Mouse (Mus musculus) neural tube, embryonic 11.5 days (tissue): ENCODE measurements at regions not wholly inside any gene's neighbourhood (a gene's known extent, or its start where the extent isn't known, plus 50 kb on each side); places are given as distances from the start of the nearest gene placed in this dataset.

Experiments used
- ATAC-seq: fragments of 200-750 bp; cut with Nextera tagmentation; 2 replicates; pipeline ENCODE4 v1.8.0; 2017; ENCODE audit warnings: moderate number of reproducible peaks, mild to moderate bottlenecking, moderate TSS enrichment, moderate library complexity; ENCODE audit not compliant: insufficient read depth, low FRiP score, low TSS enrichment
- DNase-seq: peaks from one replicate; pipeline ENCODE4 v3.0.0-alpha.2; 2015; ENCODE audit warnings: low spot score
- H3K27ac ChIP-seq: fragments of 300-500 bp; sonication (generic); 2 replicates; pipeline ENCODE4 v1.5.1; 2014; ENCODE audit warnings: low read depth, mild to moderate bottlenecking, low read length
- H3K27me3 ChIP-seq: fragments of 300-500 bp; sonication (generic); 2 replicates; pipeline ENCODE4 v1.6.1; 2014; ENCODE audit warnings: mild to moderate bottlenecking, low read length, mixed read lengths; ENCODE audit not compliant: control insufficient read depth, insufficient read depth
- H3K36me3 ChIP-seq: fragments of 300-500 bp; sonication (generic); 2 replicates; pipeline ENCODE4 v1.6.1; 2014; ENCODE audit warnings: mild to moderate bottlenecking, low read length, moderate library complexity, mixed read lengths; ENCODE audit not compliant: control insufficient read depth, insufficient read depth
- H3K4me1 ChIP-seq: fragments of 300-500 bp; sonication (generic); 2 replicates; pipeline ENCODE4 v1.6.1; 2014; ENCODE audit warnings: low read length, mixed read lengths; ENCODE audit not compliant: control insufficient read depth, insufficient read depth
- H3K4me2 ChIP-seq: fragments of 300-500 bp; sonication (generic); 2 replicates; pipeline ENCODE4 v1.6.1; 2014; ENCODE audit warnings: low read depth, mild to moderate bottlenecking, moderate library complexity
- H3K4me3 ChIP-seq: fragments of 300-500 bp; sonication (generic); 2 replicates; pipeline ENCODE4 v1.5.1; 2014; ENCODE audit warnings: low read depth, low read length
- H3K9ac ChIP-seq: fragments of 300-500 bp; sonication (generic); 2 replicates; pipeline ENCODE4 v1.6.1; 2014; ENCODE audit warnings: mild to moderate bottlenecking, low read length
- H3K9me3 ChIP-seq: fragments of 300-500 bp; sonication (generic); 2 replicates; pipeline ENCODE4 v1.6.1; 2016; ENCODE audit warnings: low read length; ENCODE audit not compliant: control insufficient read depth
- WGBS: fragments of 180-500 bp; shearing (Covaris S2); extraction: QIAGEN DNeasy Blood & Tissue Kit; methylation state at CpG from one replicate; pipeline ENCODE4 v1.1.7; 2014; 5-methylcytosine and 5-hydroxymethylcytosine counted together

- Histone ChIP-seq H3K27me3 (no peaks in the 10 kb centered on the region), H3K4me3 (peak overlapping the region; percentile 24), H3K9me3 (no peaks in the 10 kb centered on the region), H3K36me3 (no peaks in the 10 kb centered on the region), H3K4me2 (peak overlapping the region; percentile 64), H3K4me1 (peaks cover 7% of the 10 kb centered on the region; the same call in 1 of the 2 replicates), H3K9ac (no peak overlapping the region), H3K27ac (no peak overlapping the region)
- DNase-seq (no peak), ATAC-seq (peak; percentile 45)
- WGBS = 3% methylated on average over 5 of the region's 5 CpGs
Measured at GRCm38 (mm10) chr7:115217255-115217654, 473.8 kb downstream of the Insc start.

- 47% methylated on average over 6 of the region's 6 CpGs for WGBS
- ATAC-seq (no peak), DNase-seq (no peak)
- peaks cover 7% of the 10 kb centered on the region; the same call in 1 of the 2 replicates for H3K4me1 ChIP-seq
- no peak overlapping the region for H3K4me2 ChIP-seq
- no peaks in the 10 kb centered on the region for H3K9me3 ChIP-seq
- no peaks in the 10 kb centered on the region for H3K36me3 ChIP-seq
- H3K27ac ChIP-seq = no peak overlapping the region
- H3K9ac ChIP-seq = no peak overlapping the region
- H3K27me3 ChIP-seq = no peaks in the 10 kb centered on the region
- H3K4me3 ChIP-seq = no peak overlapping the region
Measured at GRCm38 (mm10) chr7:115217712-115218111, 474.2 kb downstream of the Insc start.

DNA sequence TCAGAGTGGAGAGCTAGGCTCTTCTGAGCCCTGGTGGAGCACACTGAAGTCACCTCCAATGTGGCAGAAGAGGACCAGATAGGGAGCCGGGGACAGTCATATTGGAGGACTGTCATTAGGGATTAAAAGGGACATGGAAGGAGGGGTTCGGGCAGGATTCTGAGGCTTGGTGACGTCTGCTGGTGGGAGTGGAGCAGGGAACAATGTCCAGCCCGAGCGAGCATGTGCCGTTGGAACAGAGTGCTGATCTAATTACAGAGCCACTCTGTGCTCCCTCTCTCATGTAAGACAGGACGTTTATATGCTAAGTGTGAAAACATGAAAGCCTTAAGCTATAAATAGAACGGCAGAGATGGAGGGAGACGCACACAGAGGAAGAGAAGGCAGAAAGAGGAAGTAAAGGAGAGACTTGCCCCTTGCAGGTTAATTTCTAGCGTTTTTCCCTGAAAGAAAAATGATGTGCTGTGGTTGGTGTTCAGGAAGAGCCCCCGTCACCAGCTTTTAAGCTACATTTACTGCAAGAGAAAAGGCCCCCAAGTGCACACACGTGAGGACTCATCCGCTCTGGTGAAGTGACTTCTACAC, 475.2 kb downstream of the Insc start:
- Histone ChIP-seq H3K36me3 (no peaks in the 10 kb centered on the region), H3K9ac (no peak overlapping the region; the same call in 1 of the 2 replicates), H3K9me3 (no peaks in the 10 kb centered on the region), H3K4me2 (no peak overlapping the region), H3K4me3 (no peak overlapping the region), H3K4me1 (peaks cover 7% of the 10 kb centered on the region; the same call in 1 of the 2 replicates), H3K27ac (no peak overlapping the region), H3K27me3 (no peaks in the 10 kb centered on the region)
- no peak for ATAC-seq
- 41% methylated on average over 13 of the region's 13 CpGs for WGBS
- DNase-seq = no peak

DNA sequence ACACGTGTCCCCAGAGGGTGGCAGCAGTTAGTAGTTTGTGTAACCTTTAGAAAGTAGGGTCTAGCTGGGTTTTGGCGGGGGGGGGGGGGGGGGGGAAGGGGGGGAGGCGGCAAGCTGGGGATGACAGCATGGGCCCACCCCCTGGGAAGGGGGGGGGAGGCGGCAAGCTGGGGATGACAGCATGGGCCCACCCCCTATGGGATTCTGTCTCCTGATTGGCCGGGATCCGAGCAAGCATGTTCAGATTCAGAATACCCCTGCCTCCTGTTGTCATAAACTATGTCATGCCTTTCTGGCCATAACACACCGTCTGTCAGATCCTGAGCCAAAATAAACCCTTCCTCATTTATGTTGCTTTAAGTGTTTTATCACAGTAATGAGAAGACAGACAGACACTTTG, 479.1 kb downstream of the Insc start:
- Histone ChIP-seq H3K9ac (no peak overlapping the region), H3K27ac (no peak overlapping the region), H3K4me2 (no peak overlapping the region), H3K4me1 (peaks cover 7% of the 10 kb centered on the region; the same call in 1 of the 2 replicates), H3K9me3 (no peaks in the 10 kb centered on the region), H3K27me3 (no peaks in the 10 kb centered on the region), H3K36me3 (no peaks in the 10 kb centered on the region), H3K4me3 (no peak overlapping the region)
- 48% methylated on average over 5 of the region's 7 CpGs for WGBS
- DNase-seq (no peak), ATAC-seq (no peak)

GRCm38 (mm10) chr7:115230525-115230924, 487.0 kb downstream of the Insc start:
- H3K4me2 ChIP-seq = no peak overlapping the region
- no peaks in the 10 kb centered on the region for H3K36me3 ChIP-seq
- WGBS = 60% methylated on average over 6 of the region's 6 CpGs
- H3K27me3 ChIP-seq = no peaks in the 10 kb centered on the region
- no peak overlapping the region for H3K4me3 ChIP-seq
- no peak for ATAC-seq
- H3K27ac ChIP-seq = no peak overlapping the region
- no peak for DNase-seq
- peaks cover 6% of the 10 kb centered on the region; the same call in 1 of the 2 replicates for H3K4me1 ChIP-seq
- no peak overlapping the region for H3K9ac ChIP-seq
- H3K9me3 ChIP-seq = no peaks in the 10 kb centered on the region

DNA sequence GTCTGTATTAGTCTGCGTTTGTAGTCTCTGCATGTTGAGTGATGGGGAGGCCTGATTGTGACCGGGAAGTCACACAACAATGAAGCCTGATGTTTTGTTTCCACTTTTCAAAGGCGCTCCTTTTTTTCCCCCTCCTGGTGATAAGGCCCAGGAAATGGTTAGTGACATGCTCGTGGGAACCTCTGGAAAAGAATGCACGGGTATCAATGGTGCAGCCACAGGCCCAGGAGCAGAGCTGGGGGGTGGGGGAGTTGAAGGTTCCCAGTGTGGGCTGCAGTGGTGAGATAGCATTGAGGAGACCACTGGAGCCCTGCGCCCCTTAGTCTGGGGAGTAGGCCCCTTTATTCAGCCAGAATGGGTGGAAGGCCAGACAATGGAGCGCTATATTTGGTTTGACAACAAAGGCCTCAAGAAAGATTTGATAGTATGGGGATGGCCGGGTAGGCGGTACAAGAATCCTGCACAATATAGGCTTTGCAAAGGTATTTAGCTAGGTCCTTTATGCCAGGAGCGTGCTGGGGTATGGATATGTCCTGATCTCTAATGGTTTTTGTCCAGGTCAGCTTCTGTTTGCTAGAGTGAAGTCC, 490.4 kb downstream of the Insc start:
- peak; percentile 29 for DNase-seq
- no peak for ATAC-seq
- Histone ChIP-seq H3K4me3 (no peak overlapping the region), H3K4me2 (no peak overlapping the region), H3K36me3 (no peaks in the 10 kb centered on the region), H3K9me3 (no peaks in the 10 kb centered on the region), H3K4me1 (peaks cover 6% of the 10 kb centered on the region; the same call in 1 of the 2 replicates), H3K27ac (no peak overlapping the region), H3K9ac (no peak overlapping the region), H3K27me3 (no peaks in the 10 kb centered on the region)
- 36% methylated on average over 10 of the region's 10 CpGs for WGBS

GRCm38 (mm10) chr7:115237131-115237530, 493.6 kb downstream of the Insc start:
- H3K4me3 ChIP-seq = no peak overlapping the region
- H3K4me1 ChIP-seq = peaks cover 6% of the 10 kb centered on the region; the same call in 1 of the 2 replicates
- no peaks in the 10 kb centered on the region for H3K36me3 ChIP-seq
- no peaks in the 10 kb centered on the region for H3K9me3 ChIP-seq
- no peak for ATAC-seq
- WGBS = 92% methylated on average over 1 of the region's 1 CpGs
- no peak overlapping the region for H3K9ac ChIP-seq
- H3K27ac ChIP-seq = no peak overlapping the region
- no peak overlapping the region for H3K4me2 ChIP-seq
- no peak for DNase-seq
- H3K27me3 ChIP-seq = no peaks in the 10 kb centered on the region

DNA sequence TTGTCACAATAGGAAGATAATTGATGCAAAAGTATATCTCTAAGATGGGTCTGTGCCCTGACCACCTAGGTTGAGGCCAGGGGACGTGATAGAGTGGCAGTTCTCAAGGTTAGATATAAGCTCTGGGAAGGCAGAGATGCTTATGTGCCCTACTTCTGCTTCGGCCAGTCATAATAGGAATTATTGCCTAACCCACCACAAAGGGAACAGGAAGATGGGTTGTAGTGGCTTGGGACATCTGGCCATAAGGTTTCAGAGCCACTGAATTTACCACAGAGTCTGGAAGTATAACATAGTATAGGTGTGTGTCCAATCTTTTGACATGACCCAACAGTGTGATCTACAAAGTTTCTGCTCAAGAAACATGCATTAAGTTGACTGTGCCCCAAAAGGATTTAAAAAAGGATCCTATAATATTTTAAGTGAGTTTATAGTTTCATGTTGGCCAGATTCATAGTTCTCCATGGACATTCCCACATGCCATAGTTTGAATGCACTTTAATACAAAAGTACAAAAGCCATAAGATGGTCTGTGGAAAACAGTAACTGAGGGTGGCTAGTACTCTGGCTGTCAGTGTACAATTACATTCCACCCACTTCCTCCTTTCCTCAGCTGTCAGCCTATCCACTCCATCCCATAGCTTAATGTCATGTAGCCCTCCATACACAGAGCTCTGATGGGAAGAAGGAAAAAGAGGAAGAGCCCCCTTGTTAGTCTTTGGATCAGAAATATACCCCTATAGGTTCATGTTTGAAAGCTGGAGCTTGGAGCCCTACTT, 508.3 kb downstream of the Insc start:
- no peaks in the 10 kb centered on the region for H3K4me1 ChIP-seq
- no peaks in the 10 kb centered on the region for H3K9me3 ChIP-seq
- H3K4me3 ChIP-seq = no peak overlapping the region
- H3K36me3 ChIP-seq = no peaks in the 10 kb centered on the region
- DNase-seq = no peak
- H3K27ac ChIP-seq = no peak overlapping the region
- no peak for ATAC-seq
- no peak overlapping the region for H3K4me2 ChIP-seq
- WGBS = 85% methylated on average over 2 of the region's 2 CpGs
- H3K9ac ChIP-seq = no peak overlapping the region
- no peaks in the 10 kb centered on the region for H3K27me3 ChIP-seq
